ENCODE assay signal across 8 mouse cellular contexts in genomic region chr2:102657726-102658125, GRCm38 (mm10). TPM values are rescaled to one million over a fixed set of nuclear protein-coding genes. Genes with fewer than 3 reads are reported as not detected.
DNase-seq lines count a peak whose midpoint lies in the region; ATAC-seq and TF ChIP-seq lines count a peak whose summit lies in the region.
"Had no signal": no experiment of that assay in that cellular context is flagged by ENCODE, and none has a peak within 500 bp of the region (broad histone marks: within the 10 kb centered on the region; RNA-seq: fewer than 3 reads in every experiment).

No protein-coding gene starts in this region.

- 8% methylated on average over 7 of the region's 7 CpGs for WGBS in forebrain, embryonic 14.5 days
- WGBS in midbrain, embryonic 12.5 days = 3% methylated on average over 7 of the region's 7 CpGs
- WGBS in lung, postnatal 0 days = 26% methylated on average over 6 of the region's 7 CpGs

- H3K27ac ChIP-seq in forebrain, embryonic 14.5 days (ENCODE audit: low read depth, low read length) = peak overlapping the region; percentile 87
- peak overlapping the region; percentile 97 for H3K27ac ChIP-seq in midbrain, embryonic 12.5 days (replicated peaks)
- H3K27ac ChIP-seq in lung, postnatal 0 days (ENCODE audit: low read length) = no peak overlapping the region
- H3K27ac ChIP-seq: heart, embryonic 15.5 days had no signal

- no peaks in the 10 kb centered on the region for H3K36me3 ChIP-seq in forebrain, embryonic 14.5 days (ENCODE audit: control insufficient read depth, insufficient read depth, low read length)
- no peaks in the 10 kb centered on the region for H3K36me3 ChIP-seq in midbrain, embryonic 12.5 days
- no peaks in the 10 kb centered on the region for H3K36me3 ChIP-seq in lung, postnatal 0 days (ENCODE audit: insufficient read depth, low read length)
- H3K36me3 ChIP-seq: heart, embryonic 15.5 days had no signal

- DNase-seq in ES-CJ7 (ENCODE audit: low read depth, low spot score) = peak; percentile 9
- peak; percentile 79 for DNase-seq in brain, embryonic 14.5 days (ENCODE audit: low read depth)
- DNase-seq in forebrain, embryonic 14.5 days (ENCODE audit: low spot score) = peak; percentile 60
- DNase-seq in spleen, adult 18-20 months = no peak
- DNase-seq in lung, postnatal 0 days (ENCODE audit: low spot score) = no peak

- TF ChIP-seq POLR2A in brain, embryonic 14.5 days (IDR thresholded peaks at IDR 0.05; ENCODE audit: borderline replicate concordance, extremely low read depth, insufficient read depth, insufficient read length, poor library complexity, severe bottlenecking) = no peak

- no peak for TF ChIP-seq EP300 in lung, postnatal 0 days (IDR thresholded peaks at IDR 0.05)

- H3K4me3 ChIP-seq in forebrain, embryonic 14.5 days (ENCODE audit: low read depth, low read length) = peak overlapping the region; percentile 70; the same call in 1 of the 2 replicates
- H3K4me3 ChIP-seq in midbrain, embryonic 12.5 days = peak overlapping the region; percentile 79
- H3K4me3 ChIP-seq in lung, postnatal 0 days (ENCODE audit: low read depth, low read length) = no peak overlapping the region

- peaks cover 28% of the 10 kb centered on the region for H3K4me1 ChIP-seq in forebrain, embryonic 14.5 days (ENCODE audit: control insufficient read depth, insufficient read depth, low read length)
- H3K4me1 ChIP-seq in midbrain, embryonic 12.5 days = peaks cover 50% of the 10 kb centered on the region
- no peaks in the 10 kb centered on the region for H3K4me1 ChIP-seq in lung, postnatal 0 days (ENCODE audit: insufficient read depth, low read depth, low read length)

- TF ChIP-seq CTCF in brain, embryonic 14.5 days (IDR thresholded peaks at IDR 0.05; ENCODE audit: borderline replicate concordance, extremely low read depth, insufficient read depth, insufficient read length) = no peak
- TF ChIP-seq CTCF in lung, postnatal 0 days (IDR thresholded peaks at IDR 0.05) = no peak

- peak; percentile 24; the same call in 1 of the 2 replicates for ATAC-seq in forebrain, embryonic 14.5 days
- peak; percentile 44 for ATAC-seq in midbrain, embryonic 12.5 days (ENCODE audit: low FRiP score, low read depth)
- ATAC-seq in lung, postnatal 0 days = no peak
- ATAC-seq in erythroblast, adult 5-6 weeks (replicated peaks; ENCODE audit: low FRiP score, poor library complexity, severe bottlenecking) = no peak

- H3K27me3 ChIP-seq in forebrain, embryonic 14.5 days (replicated peaks; ENCODE audit: control insufficient read depth, insufficient read depth, low read length) = no peaks in the 10 kb centered on the region
- no peaks in the 10 kb centered on the region for H3K27me3 ChIP-seq in midbrain, embryonic 12.5 days
- H3K27me3 ChIP-seq in lung, postnatal 0 days (replicated peaks; ENCODE audit: insufficient read depth, low read length) = peaks cover 19% of the 10 kb centered on the region

- H3K9me3 ChIP-seq in forebrain, embryonic 14.5 days (replicated peaks; ENCODE audit: control insufficient read depth, low read length) = no peaks in the 10 kb centered on the region
- no peaks in the 10 kb centered on the region for H3K9me3 ChIP-seq in midbrain, embryonic 12.5 days
- H3K9me3 ChIP-seq in lung, postnatal 0 days (ENCODE audit: low read length) = no peaks in the 10 kb centered on the region
- H3K9me3 ChIP-seq: heart, embryonic 15.5 days had no signal

- peak overlapping the region; percentile 89 for H3K4me2 ChIP-seq in forebrain, embryonic 14.5 days (ENCODE audit: low read length)
- H3K4me2 ChIP-seq in midbrain, embryonic 12.5 days (replicated peaks) = peak overlapping the region; percentile 88
- no peak overlapping the region for H3K4me2 ChIP-seq in lung, postnatal 0 days (replicated peaks; ENCODE audit: low read depth, low read length)

- H3K9ac ChIP-seq in forebrain, embryonic 14.5 days (ENCODE audit: low read length) = no peak overlapping the region
- H3K9ac ChIP-seq in midbrain, embryonic 12.5 days (replicated peaks) = peak overlapping the region; percentile 81; the same call in 1 of the 2 replicates
- H3K9ac ChIP-seq in lung, postnatal 0 days (replicated peaks; ENCODE audit: low read depth) = no peak overlapping the region

RNA-seq across cellular contexts. Expression of gene Slc1a2, which starts 0.7 kb away (rescaled TPM):
- 27.1 and 46.2 TPM in 2 replicates for polyA plus RNA-seq in brain, embryonic 14.5 days (2012; rRNA removed)
- polyA plus RNA-seq in forebrain, embryonic 14.5 days (2014; fragmentation: Nextera tagmentation; extraction: Ambion mirVana) = 11.5 and 12.0 TPM in 2 replicates
- polyA plus RNA-seq in midbrain, embryonic 12.5 days (2016; fragmentation: Nextera tagmentation; extraction: Ambion mirVana) = 20.6 and 25.7 TPM in 2 replicates
- polyA plus RNA-seq in lung, postnatal 0 days (2015; fragmentation: Nextera tagmentation; extraction: Ambion mirVana) = 0.50 and 0.87 TPM in 2 replicates
- total RNA-seq in erythroblast, adult 5-6 weeks (2015; ENCODE audit: low replicate concordance) = not detected in 2 replicates
- total RNA-seq in erythroblast, adult 5-6 weeks (2017; ENCODE audit: low replicate concordance) = not detected in 2 replicates

Comparison
In these comparisons a context has a peak if more than half of its experiments do, and no peak if none do; other contexts are left out.
1. DNase-seq: peak in ES-CJ7 (single experiment), brain, embryonic 14.5 days (single experiment) and forebrain, embryonic 14.5 days (single experiment); none in spleen, adult 18-20 months (0 of 2) and lung, postnatal 0 days (single experiment).
2. ATAC-seq: peak in forebrain, embryonic 14.5 days (single experiment) and midbrain, embryonic 12.5 days (single experiment); none in lung, postnatal 0 days (single experiment) and erythroblast, adult 5-6 weeks (single experiment).